Mouse (Mus musculus) forebrain, embryonic 14.5 days (tissue): Measurements from ENCODE around the gene Gpnmb. TPM values are rescaled to one million over a fixed set of nuclear protein-coding genes. Genes with fewer than 3 reads are reported as not detected.

Experiments used
- ATAC-seq: fragments of 200-750 bp; cut with Nextera tagmentation; 2 replicates; pipeline ENCODE4 v1.8.0; 2017; ENCODE audit warnings: mild to moderate bottlenecking, moderate library complexity
- DNase-seq: peaks from one replicate; pipeline ENCODE4 v3.0.0-alpha.2; 2015; ENCODE audit warnings: low spot score
- H3K27ac ChIP-seq: fragments of 300-500 bp; sonication (generic); 2 replicates; pipeline ENCODE4 v1.5.1; 2014; ENCODE audit warnings: low read depth, mild to moderate bottlenecking, control low read depth, low read length, moderate library complexity
- H3K27me3 ChIP-seq: fragments of 300-500 bp; sonication (generic); replicated peaks from 2 replicates; pipeline ENCODE4 v1.6.1; 2014; ENCODE audit warnings: low read length, control low read depth, mixed read lengths; ENCODE audit not compliant: control insufficient read depth, insufficient read depth
- H3K36me3 ChIP-seq: fragments of 300-500 bp; sonication (generic); 2 replicates; pipeline ENCODE4 v1.6.1; 2014; ENCODE audit warnings: low read length, control low read depth; ENCODE audit not compliant: control insufficient read depth, insufficient read depth
- H3K4me1 ChIP-seq: fragments of 300-500 bp; sonication (generic); 2 replicates; pipeline ENCODE4 v1.6.1; 2014; ENCODE audit warnings: antibody characterized with exemption, low read length, control low read depth; ENCODE audit not compliant: control insufficient read depth, insufficient read depth
- H3K4me2 ChIP-seq: fragments of 300-500 bp; sonication (generic); 2 replicates; pipeline ENCODE4 v1.6.1; 2014; ENCODE audit warnings: mild to moderate bottlenecking, control low read depth, low read length
- H3K4me3 ChIP-seq: fragments of 300-500 bp; sonication (generic); 2 replicates; pipeline ENCODE4 v1.5.1; 2014; ENCODE audit warnings: low read depth, low read length, control low read depth
- H3K9ac ChIP-seq: fragments of 300-500 bp; sonication (generic); 2 replicates; pipeline ENCODE4 v1.6.1; 2014; ENCODE audit warnings: mild to moderate bottlenecking, low read length, control low read depth, moderate library complexity
- H3K9me3 ChIP-seq: fragments of 300-500 bp; sonication (generic); replicated peaks from 2 replicates; pipeline ENCODE4 v1.6.1; 2016; ENCODE audit warnings: low read length, control low read depth, mixed read lengths; ENCODE audit not compliant: control insufficient read depth
- WGBS: fragments of 180-500 bp; shearing (Covaris S2); extraction: QIAGEN DNeasy Blood & Tissue Kit; methylation state at CpG from one replicate; pipeline ENCODE4 v1.1.7; 2014; 5-methylcytosine and 5-hydroxymethylcytosine counted together
- polyA plus RNA-seq: library from polyadenylated mRNA; unstranded; fragments of >200 nt; fragmentation: Nextera tagmentation; extraction: Ambion mirVana; gene quantifications from 2 replicates; pipeline ENCODE4 v1.2.1, GENCODE M21; 2014

Gpnmb gene
- polyA plus RNA-seq, 1 experiment from 2014 or later, result 0.83 TPM

GRCm38 (mm10) chr6:49057053-49058021 is 21.0 kb downstream of the Gpnmb start:
- DNase-seq, result peak; percentile 83
- WGBS, result 41% methylated on average over 8 of the region's 8 CpGs
- H3K9ac ChIP-seq, result no peak overlapping the region
- no peak overlapping the region for H3K4me3 ChIP-seq
- H3K27ac ChIP-seq, result no peak overlapping the region
- H3K4me2 ChIP-seq, result no peak overlapping the region
- no peaks in the 10 kb centered on the region for H3K27me3 ChIP-seq
- peaks cover 5% of the 10 kb centered on the region for H3K4me1 ChIP-seq
- H3K36me3 ChIP-seq, result no peaks in the 10 kb centered on the region
- H3K9me3 ChIP-seq, result no peaks in the 10 kb centered on the region
- ATAC-seq, result peak; percentile 52

- no peak overlapping the region for H3K9ac ChIP-seq
- no peak overlapping the region for H3K27ac ChIP-seq
- DNase-seq, result no peak
- H3K4me2 ChIP-seq, result no peak overlapping the region
- no peaks in the 10 kb centered on the region for H3K27me3 ChIP-seq
- no peaks in the 10 kb centered on the region for H3K36me3 ChIP-seq
- no peaks in the 10 kb centered on the region for H3K4me1 ChIP-seq
- no peak for ATAC-seq
- 42% methylated on average over 4 of the region's 4 CpGs for WGBS
- H3K4me3 ChIP-seq, result no peak overlapping the region
- H3K9me3 ChIP-seq, result no peaks in the 10 kb centered on the region
These were observed 32.0 kb downstream of the Gpnmb start for GRCm38 (mm10) chr6:49068361-49068760.

GRCm38 (mm10) chr6:49073304-49074116 is 37.2 kb downstream of the Gpnmb start, which contains the start of gene Malsu1:
Gene Malsu1, plus strand, starts transcription at chr6:49073795.
- H3K27ac ChIP-seq, result peak within 1 kb of the TSS; percentile 71
- peak within 1 kb of the TSS; percentile 95 for H3K9ac ChIP-seq
- no peaks in the 10 kb centered on the region for H3K27me3 ChIP-seq
- peak; percentile 98 for ATAC-seq
- H3K4me1 ChIP-seq, result peaks cover 7% of the 10 kb centered on the region
- peak within 1 kb of the TSS; percentile 99 for H3K4me3 ChIP-seq
- H3K4me2 ChIP-seq, result peak within 1 kb of the TSS; percentile 89
- WGBS, result under 1% methylated on average over 49 of the region's 49 CpGs
- no peaks in the 10 kb centered on the region for H3K9me3 ChIP-seq
- H3K36me3 ChIP-seq, result no peaks in the 10 kb centered on the region
- DNase-seq, result peak; percentile 97

GRCm38 (mm10) chr6:49074117-49074490 is 37.8 kb downstream of the Gpnmb start:
- Histone ChIP-seq H3K27me3 (no peaks in the 10 kb centered on the region), H3K9me3 (no peaks in the 10 kb centered on the region), H3K36me3 (no peaks in the 10 kb centered on the region), H3K27ac (peak overlapping the region; percentile 71), H3K4me2 (peak overlapping the region; percentile 89), H3K4me3 (peak overlapping the region; percentile 99), H3K4me1 (peaks cover 7% of the 10 kb centered on the region), H3K9ac (peak overlapping the region; percentile 95)
- 1% methylated on average over 19 of the region's 19 CpGs for WGBS
- ATAC-seq (peak; percentile 64; the same call in 1 of the 2 replicates), DNase-seq (peak; percentile 12)

- no peak overlapping the region for H3K4me2 ChIP-seq
- ATAC-seq (no peak), DNase-seq (no peak)
- no peaks in the 10 kb centered on the region for H3K9me3 ChIP-seq
- no peak overlapping the region for H3K9ac ChIP-seq
- H3K4me3 ChIP-seq, result no peak overlapping the region
- no peak overlapping the region for H3K27ac ChIP-seq
- peaks cover 10% of the 10 kb centered on the region for H3K36me3 ChIP-seq
- H3K27me3 ChIP-seq, result no peaks in the 10 kb centered on the region
- H3K4me1 ChIP-seq, result peaks cover 7% of the 10 kb centered on the region
- WGBS, result 84% methylated on average over 2 of the region's 2 CpGs
These were observed 41.5 kb downstream of the Gpnmb start for GRCm38 (mm10) chr6:49077894-49078293.

DNA sequence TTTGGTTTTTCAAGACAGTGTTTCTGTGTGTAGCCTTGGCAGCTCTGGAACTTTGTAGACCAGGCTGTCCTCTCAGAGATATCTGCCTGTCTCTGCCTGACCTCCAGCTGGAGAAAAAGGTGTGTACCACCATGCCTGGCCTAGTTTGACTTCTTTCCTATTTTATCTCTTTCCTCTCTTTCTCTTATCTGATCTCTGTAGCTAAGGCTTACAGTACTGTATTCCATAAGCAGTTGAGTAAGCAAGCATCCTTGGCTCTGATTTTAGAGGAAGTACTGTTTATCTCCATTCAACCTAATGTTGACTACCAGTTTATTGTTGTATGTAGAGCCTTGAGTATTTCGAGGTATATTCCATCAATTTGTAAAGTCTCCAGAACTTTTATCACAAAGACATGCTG is 43.0 kb downstream of the Gpnmb start:
- 92% methylated on average over 1 of the region's 1 CpGs for WGBS
- H3K9ac ChIP-seq, result no peak overlapping the region
- no peak for DNase-seq

DNA sequence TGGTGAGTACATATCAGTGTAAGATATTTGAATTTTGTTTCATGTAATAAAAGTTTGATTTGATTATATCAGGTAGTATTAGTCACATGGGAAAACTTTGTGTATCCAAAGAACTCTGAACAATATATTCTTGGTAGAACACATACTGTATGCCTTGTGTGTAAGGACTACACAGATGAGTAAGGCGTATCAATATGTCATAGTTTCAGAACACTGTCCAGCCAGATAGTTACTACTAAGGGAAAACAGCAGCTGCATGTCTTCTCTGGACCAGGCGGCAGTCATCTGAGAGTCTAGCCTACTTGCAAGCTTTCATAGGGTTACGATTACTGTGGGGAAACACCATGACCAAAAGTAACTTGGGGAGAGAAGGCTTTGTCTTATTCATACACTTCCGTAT is 46.7 kb downstream of the Gpnmb start:
- Histone ChIP-seq H3K4me1 (no peaks in the 10 kb centered on the region), H3K27ac (no peak overlapping the region), H3K4me2 (no peak overlapping the region), H3K4me3 (no peak overlapping the region), H3K9me3 (no peaks in the 10 kb centered on the region), H3K9ac (no peak overlapping the region), H3K27me3 (no peaks in the 10 kb centered on the region), H3K36me3 (peaks cover 58% of the 10 kb centered on the region)
- 91% methylated on average over 4 of the region's 4 CpGs for WGBS
- DNase-seq (no peak), ATAC-seq (no peak)

More for the DNA sequence above, 43.0 kb downstream of the Gpnmb start:
- Histone ChIP-seq H3K4me2 (no peak overlapping the region), H3K27ac (no peak overlapping the region), H3K9me3 (no peaks in the 10 kb centered on the region), H3K36me3 (peaks cover 24% of the 10 kb centered on the region), H3K27me3 (no peaks in the 10 kb centered on the region), H3K4me1 (peaks cover 7% of the 10 kb centered on the region), H3K4me3 (no peak overlapping the region)
- no peak for ATAC-seq

- Histone ChIP-seq H3K36me3 (peaks cover 72% of the 10 kb centered on the region), H3K27ac (no peak overlapping the region), H3K4me1 (peaks cover 16% of the 10 kb centered on the region), H3K27me3 (no peaks in the 10 kb centered on the region), H3K9me3 (no peaks in the 10 kb centered on the region), H3K4me2 (no peak overlapping the region), H3K9ac (no peak overlapping the region), H3K4me3 (no peak overlapping the region)
- ATAC-seq (no peak), DNase-seq (no peak)
- WGBS, result 92% methylated on average over 10 of the region's 10 CpGs
These were observed 58.6 kb downstream of the Gpnmb start for GRCm38 (mm10) chr6:49094968-49095367.
